Mouse (Mus musculus) A20 (cell line): Measurements from ENCODE around the gene Hyal3.

Experiments
- DNase-seq: peaks from one replicate; pipeline ENCODE4 v3.0.0-alpha.2; 2011; ENCODE audit warnings: low read depth, low spot score

Gene Hyal3

DNA sequence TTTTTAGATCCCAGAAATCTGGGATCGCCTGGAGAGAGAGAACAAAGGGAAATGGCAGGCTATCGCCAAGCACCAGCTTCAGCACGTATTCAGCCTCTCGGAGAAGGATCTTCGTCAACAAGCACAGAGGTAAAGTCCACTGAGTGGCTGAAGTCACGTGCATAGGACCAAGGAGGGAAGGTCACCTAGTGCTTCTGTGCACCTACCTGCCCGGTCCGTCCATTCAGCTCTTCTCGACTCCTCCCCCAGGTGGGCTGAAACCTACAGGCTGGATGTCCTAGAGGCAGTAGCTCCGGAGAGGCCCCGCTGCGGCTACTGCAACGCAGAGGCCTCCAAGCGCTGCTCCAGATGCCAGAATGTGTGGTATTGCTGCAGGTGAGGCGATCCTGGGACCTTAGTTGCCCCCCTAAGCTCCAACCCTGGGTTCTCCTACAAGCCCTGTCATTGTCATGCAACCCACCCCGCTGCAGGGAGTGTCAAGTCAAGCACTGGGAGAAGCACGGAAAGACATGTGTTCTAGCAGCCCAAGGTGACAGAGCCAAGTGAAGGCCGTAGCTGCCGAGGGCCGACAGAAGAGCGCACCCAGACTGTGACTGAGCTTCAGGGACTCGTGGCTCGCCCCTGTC, 30.0 kb upstream of the Hyal3 start:
- no peak for DNase-seq

DNA sequence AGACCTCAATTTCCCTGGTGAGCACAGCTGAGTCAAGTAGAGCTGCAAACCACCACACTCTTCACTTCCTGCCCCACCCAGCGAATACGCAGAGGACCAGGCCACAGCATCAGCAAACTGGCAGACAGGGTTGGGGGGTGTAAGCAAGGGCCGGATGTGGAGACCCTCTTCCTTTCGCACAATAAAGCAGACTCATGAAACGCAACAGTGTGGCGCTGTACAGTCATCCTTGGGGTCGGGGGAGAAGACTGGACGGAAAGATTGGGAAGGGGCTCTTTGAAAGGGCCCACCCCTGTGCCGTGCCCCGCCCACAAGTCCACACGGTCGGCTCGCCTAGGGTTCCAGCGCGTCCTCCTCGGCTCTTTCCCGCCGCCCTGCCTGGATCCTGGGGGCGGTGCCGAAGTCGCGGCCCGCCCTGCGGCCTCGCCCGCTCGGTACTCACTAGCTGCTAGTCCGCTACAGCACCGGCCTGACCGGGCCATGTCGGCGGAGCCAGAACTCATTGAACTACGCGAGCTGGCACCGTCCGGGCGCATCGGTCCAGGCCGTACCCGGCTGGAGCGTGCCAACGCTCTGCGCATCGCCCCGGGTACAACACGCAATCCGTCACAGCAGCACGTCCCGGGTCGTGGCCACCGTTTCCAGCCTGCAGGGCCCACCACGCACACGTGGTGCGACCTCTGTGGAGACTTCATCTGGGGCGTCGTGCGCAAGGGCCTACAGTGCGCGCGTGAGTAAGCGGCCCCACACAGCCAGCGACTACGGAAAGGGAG, 29.3 kb upstream of the Hyal3 start, which contains the start of gene Rassf1:
Gene Rassf1, plus strand, starts transcription at position 439 of the 773 bp plus-strand sequence.
- no peak for DNase-seq

DNA sequence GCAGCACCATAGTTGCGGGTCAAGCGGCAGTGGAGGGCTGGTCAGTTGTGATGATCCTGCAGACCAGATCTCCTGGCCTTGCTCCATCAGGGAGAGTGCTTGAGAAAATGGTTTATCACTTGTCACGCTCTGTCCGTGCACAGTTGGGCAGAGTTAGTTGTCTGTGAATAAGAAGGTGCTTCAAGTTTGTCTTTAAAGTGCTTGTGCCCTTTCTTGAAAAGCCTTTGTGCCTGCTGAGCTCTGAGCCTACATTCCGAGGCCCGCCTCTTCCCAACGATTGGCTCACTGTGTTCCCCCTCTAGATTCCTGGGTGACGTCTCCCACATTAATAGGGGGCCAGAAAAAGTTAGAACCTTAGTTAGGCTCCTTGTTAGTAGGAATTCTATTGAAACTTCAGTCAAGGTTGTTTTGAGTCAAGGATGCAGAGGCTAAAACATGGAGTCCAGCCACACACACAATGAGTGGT, 28.7 kb upstream of the Hyal3 start:
- DNase-seq = no peak

DNA sequence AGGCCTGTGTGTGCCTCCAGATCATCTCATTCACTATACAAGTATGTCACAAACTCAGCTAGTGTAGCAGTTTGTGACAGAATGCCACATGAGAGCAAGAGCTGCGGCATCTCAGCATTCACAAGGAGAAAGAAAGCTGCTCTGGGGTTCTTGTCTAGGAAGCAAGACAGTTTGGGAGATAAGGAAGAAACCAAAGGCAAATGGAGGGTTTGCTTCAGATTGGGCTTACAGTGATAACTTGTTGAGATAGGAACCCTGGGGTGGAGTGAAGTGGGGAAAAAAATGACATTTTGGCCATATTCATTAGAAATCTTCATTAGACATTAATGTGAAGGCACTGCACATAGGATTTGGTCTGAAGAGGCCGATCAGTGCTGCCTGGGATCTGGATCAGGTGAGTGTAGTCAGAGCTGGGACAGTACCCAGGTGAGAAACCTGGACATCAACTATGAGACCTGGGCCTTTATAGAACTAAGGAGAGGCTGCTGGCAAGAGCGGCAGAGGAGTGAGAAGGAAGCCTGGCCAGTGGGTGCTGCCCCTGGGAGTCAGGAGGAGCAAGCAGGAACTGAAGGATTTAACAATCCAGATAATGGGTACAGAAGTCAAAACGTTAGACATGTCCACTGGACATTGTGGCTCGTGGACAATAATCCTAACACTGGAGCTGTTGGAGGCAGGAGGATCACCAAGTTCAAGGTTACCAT, 27.8 kb upstream of the Hyal3 start:
- no peak for DNase-seq

DNA sequence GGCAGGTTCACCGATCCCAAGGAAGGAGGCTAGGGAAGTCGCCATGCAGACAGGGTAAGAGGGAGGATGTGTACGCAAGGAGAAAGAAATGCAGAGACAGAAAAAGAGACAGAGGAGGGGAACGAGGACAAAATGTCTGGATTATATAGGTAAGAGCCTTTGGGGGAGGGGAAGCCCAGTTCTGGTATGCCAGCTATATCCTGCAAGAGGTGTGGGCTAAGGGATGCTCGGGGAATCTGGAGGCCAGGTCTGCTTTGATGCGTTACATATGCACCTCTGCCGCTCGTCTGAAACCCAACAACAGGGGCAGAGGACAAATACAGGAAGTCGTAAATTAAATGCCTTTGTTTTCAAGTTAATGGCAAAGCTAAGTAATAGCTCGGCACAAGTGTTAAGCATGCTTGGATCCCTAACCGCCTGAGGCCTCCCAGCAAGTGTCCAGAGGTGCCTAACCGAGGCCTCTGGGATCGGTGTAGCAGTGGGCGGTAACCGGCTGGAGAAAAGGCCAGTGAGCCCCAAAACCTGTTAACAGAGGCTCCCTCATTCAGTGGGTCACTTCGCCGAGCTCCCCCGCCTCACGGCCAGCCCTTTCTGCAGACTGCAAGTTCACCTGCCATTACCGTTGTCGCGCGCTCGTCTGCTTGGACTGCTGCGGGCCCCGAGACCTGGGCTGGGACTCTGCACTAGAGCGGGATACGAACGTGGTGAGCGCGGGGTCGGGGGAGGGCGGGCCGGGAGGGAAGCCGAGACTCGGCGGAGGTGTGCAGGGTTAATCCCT, 26.9 kb upstream of the Hyal3 start:
- DNase-seq = peak; percentile 62

DNA sequence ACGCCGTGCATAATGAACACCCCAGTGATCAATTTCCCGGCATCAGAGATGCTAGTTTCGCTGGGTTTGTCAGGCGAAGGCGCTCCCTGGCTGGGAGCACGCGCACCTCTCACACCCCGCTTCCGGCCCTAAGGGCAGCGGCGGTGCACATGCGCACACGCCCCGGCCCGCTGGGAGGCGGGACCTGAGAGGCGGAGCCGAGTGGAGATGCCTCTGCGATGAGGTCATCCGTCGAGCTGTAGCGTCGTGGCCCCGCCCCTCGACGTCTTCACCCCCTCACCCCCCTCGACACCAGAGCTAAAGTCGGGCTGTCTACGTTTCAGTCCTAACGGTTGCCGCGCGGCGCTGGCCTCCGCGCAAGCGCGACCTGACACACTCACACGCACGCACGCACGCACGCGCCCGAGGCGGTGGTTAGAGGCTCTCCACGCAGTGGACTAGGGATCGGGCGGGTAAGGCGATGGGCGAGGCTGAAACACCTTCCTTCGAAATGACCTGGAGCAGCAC, 26.2 kb upstream of the Hyal3 start:
- DNase-seq = peak; percentile 100

DNA sequence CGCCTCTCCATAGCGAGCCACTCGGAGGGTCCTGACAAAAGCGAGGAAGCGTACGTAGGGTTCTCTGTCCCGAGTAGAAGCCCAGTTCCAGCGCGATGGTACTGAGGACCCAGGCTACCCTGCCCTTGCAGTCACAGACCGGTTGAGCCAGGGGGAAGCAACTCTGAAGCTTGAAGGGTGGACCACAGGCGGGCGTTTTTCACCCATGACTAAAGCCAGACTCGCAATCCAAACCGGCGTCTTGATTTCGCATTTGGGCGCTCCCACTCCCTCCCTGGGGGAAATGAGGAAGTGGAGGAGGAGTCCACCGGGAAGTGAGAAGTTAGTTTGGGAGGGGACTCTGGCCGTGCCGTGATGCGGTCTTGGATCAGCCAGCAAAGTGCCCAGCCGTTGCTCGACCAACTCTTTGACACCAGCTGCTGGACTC, 25.6 kb upstream of the Hyal3 start:
- no peak for DNase-seq

DNA sequence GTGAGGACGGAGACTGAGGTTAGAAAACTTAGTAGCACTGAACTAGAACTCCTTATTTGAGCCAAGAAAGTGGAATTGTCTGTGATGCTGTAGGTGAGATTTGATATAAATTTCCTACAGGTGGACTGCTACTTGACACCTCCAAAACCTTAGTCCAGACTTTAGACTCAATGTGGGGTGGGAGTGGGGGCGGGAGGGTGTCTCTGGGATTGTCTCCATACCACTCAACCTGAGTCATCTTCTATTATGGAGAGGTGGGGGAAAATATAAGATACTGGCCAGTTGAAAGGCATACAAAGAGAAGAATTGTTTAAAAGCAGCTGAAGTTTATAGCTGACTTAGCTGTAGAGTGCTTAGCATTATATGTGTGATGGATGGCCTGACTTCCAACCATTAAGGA, 24.9 kb upstream of the Hyal3 start:
- no peak for DNase-seq

DNA sequence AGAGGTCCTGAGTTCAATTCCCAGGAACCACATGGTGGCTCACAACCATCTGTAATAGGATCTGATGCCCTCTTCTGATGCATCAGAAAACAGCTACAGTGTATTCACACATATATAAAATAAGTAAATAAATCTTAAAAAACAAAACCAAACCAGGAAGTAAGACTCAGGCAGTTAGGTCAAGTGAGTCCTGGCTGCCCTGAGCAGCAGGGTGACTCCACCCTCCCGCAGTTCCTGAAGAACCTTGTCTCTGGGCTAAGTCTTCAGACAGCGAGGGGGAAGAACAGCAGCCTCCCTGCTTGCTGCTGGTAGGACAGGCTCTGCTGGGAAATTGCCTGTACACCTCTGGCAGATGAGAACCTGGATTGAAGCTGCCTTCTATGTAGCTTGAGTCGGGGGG, 24.3 kb upstream of the Hyal3 start:
- no peak for DNase-seq

DNA sequence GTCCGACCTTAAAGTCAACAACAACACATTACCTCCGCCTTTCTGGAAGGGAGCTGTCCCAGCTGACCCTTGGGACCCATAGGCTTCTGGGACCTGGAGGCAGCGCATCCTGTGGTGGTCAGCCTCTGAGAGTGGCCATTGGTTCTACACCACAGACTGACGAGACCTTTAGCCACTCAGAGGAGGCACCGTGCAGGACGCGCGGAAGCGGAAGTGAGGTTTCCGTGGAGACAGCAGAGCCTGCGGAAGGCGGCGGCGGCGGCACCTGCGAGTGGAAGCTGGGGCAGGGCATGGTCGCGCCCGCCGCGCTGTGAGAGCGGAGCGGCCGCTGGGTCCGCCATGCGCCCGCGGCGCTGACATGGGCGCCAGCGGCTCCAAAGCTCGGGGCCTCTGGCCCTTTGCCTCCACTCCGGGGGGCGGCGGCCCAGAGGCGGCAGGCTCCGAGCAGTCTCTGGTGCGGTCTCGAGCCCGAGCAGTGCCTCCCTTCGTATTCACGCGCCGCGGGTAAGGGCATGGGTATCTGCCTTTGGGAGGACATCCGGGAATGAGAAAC, 17.5 kb upstream of the Hyal3 start, which contains the start of gene Tusc2:
Gene Tusc2, plus strand, starts transcription at position 227 of the 553 bp plus-strand sequence.
- peak; percentile 96 for DNase-seq

DNA sequence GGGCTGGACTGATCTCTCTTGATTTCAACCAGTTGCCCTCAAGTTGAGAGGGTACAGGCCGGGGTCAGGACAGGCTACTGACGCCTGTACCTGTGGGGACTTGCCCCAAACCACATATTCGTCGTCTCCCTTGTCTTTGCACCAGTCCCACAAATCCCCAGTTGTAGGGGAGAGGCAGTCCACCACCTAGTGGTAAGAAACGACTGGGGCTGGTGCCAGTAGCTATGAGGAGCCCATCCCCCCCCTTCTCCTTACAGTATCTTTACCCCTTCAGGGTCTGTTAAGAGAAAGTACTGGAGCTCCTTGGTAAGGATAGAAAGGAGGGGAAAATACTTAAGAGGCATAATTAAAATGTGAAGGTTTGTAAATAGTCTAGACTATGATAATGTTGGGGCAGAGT, 15.1 kb upstream of the Hyal3 start:
- DNase-seq = peak; percentile 50

DNA sequence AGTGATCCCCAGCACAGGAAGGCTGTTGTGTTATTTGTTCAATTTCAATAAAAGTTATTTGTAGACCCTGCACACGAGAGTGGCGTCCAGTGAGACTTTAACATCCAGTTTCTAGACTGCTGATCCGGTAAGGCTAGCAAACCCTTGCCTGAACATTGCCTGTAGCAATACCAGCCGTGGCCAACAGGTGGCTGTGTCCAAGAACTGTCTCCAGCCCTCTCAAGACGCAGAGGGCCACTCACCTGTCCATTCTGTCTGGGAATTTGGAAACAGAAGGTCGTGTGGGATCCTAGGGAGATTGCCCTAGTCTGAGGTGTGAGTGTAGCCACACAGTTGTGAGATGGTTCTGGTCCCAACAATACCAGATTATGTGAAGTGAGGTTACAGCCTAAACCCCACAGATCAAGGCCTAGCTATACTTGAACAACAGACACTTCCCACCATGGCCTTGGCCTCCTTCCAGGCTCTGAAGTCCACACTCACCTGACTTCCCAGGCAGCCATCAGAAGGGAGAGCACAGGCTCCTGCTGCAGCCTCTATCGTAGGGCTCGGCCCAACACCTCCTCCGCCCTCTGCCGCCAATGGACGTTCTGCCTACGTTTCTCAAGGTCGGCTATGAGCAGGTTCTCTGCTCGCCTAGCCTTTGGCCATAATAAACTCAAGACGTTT, 14.4 kb upstream of the Hyal3 start:
- DNase-seq = peak; percentile 82

DNA sequence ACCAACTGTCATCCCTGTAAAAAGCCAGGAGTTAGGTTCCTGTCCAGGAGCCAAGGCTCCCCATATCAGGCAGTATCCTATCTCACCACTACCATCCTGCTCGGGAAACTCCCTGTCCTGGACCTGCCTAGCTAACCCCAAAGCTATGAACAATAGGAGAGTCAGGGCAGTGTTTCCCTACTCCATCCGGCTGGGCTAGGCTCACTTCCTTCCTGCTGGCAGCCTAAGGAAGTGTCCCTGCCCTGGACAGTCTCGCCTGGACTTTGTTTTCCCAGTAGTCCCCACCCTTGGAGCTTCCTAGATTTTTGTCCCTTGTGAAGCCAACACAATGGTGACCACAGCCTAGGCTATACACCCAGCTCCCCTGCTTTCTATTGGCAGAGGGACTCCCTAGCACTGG, 13.8 kb upstream of the Hyal3 start:
- no peak for DNase-seq

DNA sequence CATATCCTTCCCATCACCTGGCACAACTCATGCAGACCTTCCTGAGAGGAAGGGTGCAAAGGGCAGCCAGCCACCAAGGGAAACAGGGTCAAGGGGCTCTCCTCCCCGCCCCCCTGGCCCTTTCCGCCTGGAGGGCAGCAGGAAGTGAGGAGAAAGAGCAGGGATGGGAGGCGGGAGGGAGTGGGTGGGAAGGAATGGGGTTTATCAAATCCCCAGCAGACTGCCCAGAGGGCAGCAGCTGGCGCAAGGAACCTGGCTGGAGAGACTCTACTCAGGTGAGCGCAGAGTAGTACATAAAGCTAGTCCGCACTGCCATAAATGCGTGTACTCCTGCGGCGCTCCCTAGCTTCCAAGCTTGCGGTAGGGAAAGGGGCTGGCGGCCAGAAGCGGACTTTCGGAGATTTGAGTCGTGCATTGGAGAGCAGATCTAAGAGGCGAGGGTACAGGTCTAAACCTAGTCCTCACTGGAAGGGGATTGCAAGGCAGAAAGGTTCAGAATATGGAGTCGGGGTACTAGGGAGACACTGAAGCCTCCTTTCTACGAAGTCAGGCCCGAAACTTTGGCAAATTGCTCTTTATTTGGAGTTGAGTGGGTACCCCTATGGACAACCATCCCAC, 12.8 kb upstream of the Hyal3 start, which contains the start of gene Hyal2:
Gene Hyal2, plus strand, starts transcription at position 244 of the 618 bp plus-strand sequence.
- DNase-seq = no peak

DNA sequence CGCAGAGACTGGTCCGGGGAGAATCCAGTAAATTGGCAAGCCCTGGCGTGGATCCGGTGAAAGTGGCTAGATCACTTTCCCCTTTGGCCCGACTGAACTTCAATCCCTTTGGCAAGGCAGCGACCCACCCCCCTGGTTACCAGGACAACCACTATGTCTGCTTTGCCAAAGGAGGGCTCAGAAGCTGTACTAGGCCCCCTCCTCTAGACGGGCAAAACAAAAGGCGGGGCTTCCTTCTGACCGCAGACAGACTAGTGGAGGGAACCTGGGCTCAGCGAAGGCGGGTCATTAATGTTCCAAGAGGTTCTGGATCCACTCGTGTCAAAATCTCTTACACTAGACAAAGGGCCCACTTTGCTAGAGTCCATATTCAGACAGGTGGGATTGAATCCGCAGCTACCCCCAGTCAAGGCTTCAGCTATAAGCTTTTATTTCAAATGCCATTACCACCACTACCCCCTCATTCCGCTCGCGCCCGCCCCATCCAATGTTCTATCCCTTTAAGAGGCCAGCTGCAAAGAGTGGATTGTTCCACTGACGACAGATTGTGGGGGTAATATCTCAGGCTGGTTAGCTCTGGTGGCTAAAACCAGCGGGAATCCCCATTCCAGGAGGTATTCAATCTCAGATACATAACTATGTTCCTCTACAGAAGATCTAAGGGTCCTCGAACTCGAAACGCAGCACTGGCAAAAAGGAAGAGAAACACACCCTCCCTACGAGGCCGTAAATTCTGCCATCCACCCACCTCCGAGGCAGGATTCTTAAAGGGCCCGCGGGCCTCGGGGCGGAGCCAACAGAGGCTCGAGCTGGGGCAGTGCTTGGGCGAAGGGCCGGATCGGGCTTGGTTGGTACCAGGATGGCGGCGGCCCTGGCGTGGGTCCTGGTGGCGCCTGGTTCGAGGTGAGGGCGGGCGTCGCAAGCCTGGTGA, 12.0 kb upstream of the Hyal3 start:
- DNase-seq = peak; percentile 95

DNA sequence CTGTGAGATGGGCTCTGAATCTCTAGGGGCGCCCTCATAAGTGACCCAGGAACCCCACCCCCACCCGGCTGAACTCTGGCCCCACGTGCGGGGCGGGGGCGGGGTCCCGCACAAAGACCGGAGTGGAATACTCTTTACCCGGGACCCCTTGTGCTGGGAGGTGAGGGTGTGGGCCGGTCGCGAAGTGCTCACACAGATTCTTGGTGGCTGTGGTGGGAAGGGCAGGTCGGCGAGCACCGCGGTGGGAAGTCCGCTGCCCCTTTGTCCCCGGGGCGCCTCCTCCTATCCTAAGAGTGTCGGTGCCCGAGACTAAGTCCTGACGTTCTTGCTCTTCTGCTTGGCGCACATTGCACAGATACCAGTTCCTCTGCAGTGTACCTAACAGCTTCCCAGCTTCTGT, 11.3 kb upstream of the Hyal3 start:
- no peak for DNase-seq

DNA sequence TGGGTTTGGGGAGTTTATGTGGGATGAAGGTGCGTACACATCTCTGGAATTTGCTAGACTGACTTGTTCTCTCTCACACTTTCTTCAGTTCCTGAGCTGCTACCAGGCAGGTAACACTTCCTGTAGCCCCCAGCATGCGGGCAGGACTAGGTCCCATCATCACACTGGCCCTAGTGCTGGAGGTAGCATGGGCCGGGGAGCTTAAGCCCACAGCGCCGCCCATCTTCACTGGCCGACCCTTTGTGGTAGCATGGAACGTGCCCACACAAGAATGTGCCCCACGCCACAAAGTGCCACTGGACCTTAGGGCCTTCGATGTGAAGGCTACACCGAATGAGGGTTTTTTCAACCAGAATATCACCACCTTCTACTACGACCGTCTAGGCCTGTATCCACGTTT, 10.6 kb upstream of the Hyal3 start:
- no peak for DNase-seq

DNA sequence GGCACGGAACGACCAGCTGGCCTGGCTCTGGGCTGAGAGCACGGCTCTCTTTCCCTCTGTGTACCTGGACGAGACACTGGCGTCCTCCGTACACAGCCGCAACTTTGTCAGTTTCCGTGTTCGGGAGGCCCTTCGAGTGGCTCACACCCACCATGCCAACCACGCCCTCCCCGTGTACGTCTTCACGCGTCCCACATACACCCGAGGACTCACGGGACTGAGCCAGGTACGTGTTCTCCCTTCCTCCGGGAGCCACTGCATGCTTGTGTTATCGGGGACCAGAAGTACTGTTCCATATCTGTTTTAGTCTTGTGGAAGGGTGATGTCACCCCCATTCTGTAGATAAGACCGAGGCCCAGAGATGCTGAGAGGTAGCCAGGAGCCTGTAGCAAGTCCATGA, 9.8 kb upstream of the Hyal3 start:
- no peak for DNase-seq
